Mouse (Mus musculus) hindbrain, embryonic 15.5 days (tissue): ENCODE data around the gene Tekt5. TPM values are rescaled to one million over a fixed set of nuclear protein-coding genes. Genes with fewer than 3 reads are reported as not detected.

ENCODE experiments used
- ATAC-seq: fragments of 200-750 bp; cut with Nextera tagmentation; 2 replicates; pipeline ENCODE4 v1.8.0; 2017; ENCODE audit warnings: low read depth, moderate number of reproducible peaks, moderate TSS enrichment; ENCODE audit not compliant: low FRiP score
- H3K27ac ChIP-seq: fragments of 300-500 bp; sonication (generic); replicated peaks from 2 replicates; pipeline ENCODE4 v1.5.1; 2015; ENCODE audit warnings: mild to moderate bottlenecking, inconsistent platforms
- H3K27me3 ChIP-seq: fragments of 300-500 bp; sonication (generic); 2 replicates; pipeline ENCODE4 v1.6.1; 2015; ENCODE audit warnings: control low read depth, inconsistent platforms
- H3K36me3 ChIP-seq: fragments of 300-500 bp; sonication (generic); 2 replicates; pipeline ENCODE4 v1.6.1; 2015; ENCODE audit warnings: control low read depth, inconsistent platforms
- H3K4me1 ChIP-seq: fragments of 300-500 bp; sonication (generic); replicated peaks from 2 replicates; pipeline ENCODE4 v1.6.1; 2015; ENCODE audit warnings: control low read depth, inconsistent platforms
- H3K4me2 ChIP-seq: fragments of 300-500 bp; sonication (generic); 2 replicates; pipeline ENCODE4 v1.6.1; 2015; ENCODE audit warnings: moderate library complexity, mild to moderate bottlenecking, inconsistent platforms
- H3K4me3 ChIP-seq: fragments of 300-500 bp; sonication (generic); 2 replicates; pipeline ENCODE4 v1.5.1; 2015; ENCODE audit warnings: mild to moderate bottlenecking, inconsistent platforms
- H3K9ac ChIP-seq: fragments of 300-500 bp; sonication (generic); 2 replicates; pipeline ENCODE4 v1.6.1; 2015; ENCODE audit warnings: inconsistent platforms
- H3K9me3 ChIP-seq: fragments of 300-500 bp; sonication (generic); 2 replicates; pipeline ENCODE4 v1.6.1; 2016; ENCODE audit warnings: control low read depth, inconsistent platforms
- WGBS: fragments of 180-500 bp; shearing (Covaris S2); methylation state at CpG from one replicate; pipeline ENCODE4 v1.1.7; 2015; 5-methylcytosine and 5-hydroxymethylcytosine counted together
- polyA plus RNA-seq: library from polyadenylated mRNA; unstranded; fragments of >200 nt; fragmentation: Nextera tagmentation; extraction: Ambion mirVana; gene quantifications from 2 replicates; pipeline ENCODE4 v1.2.1, GENCODE M21; 2015

Tekt5 gene
- polyA plus RNA-seq, 1 experiment from 2014 or later, result 18.2 TPM

DNA sequence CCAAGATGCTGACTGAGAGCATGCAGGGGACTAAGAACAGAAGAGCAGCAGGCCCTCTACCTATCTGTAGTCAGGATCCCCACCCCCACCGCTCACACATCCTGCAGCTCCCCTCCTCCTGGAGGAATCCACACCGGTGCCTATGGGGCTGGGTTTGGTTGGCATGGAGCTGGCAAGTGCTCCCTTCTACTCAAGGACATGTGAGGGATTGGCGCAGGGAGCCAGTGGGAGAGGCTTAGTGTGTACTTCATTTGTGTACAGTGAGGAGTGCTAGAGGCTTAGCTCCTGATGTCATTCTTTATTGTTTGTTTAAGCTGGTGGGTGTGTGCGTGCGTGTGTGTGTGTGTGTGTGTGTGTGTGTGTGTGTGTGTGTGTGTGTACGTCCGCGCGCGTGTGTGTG lies 45.4 kb downstream of the Tekt5 start:
- 83% methylated on average over 10 of the region's 10 CpGs for WGBS
- H3K4me2 ChIP-seq, result no peak overlapping the region
- no peaks in the 10 kb centered on the region for H3K9me3 ChIP-seq
- ATAC-seq, result no peak
- H3K36me3 ChIP-seq, result no peaks in the 10 kb centered on the region
- no peak overlapping the region for H3K9ac ChIP-seq
- no peak overlapping the region for H3K27ac ChIP-seq
- H3K4me1 ChIP-seq, result no peaks in the 10 kb centered on the region
- no peak overlapping the region for H3K4me3 ChIP-seq
- H3K27me3 ChIP-seq, result no peaks in the 10 kb centered on the region

DNA sequence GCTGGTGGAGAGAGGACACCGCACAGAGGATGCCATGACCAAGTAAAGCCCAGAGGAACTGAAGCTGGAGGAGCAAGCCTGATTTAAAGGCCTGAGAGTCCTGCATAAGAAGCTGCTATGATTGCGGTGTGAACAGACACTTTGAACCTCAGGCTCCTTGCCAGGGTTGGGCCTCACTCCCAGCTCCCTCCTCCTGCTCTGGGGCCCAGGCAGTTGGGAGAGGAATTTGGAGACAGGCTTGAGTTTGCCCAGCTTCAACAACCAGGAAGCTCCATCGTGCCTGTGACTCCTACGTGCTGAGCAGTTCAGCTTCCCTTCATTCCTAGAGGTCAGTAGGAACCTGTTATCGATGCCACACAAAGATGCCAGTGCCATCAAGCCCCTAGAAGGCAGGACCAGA lies 45.9 kb downstream of the Tekt5 start:
- Histone ChIP-seq H3K4me2 (no peak overlapping the region), H3K4me3 (no peak overlapping the region), H3K27me3 (no peaks in the 10 kb centered on the region), H3K9ac (no peak overlapping the region), H3K9me3 (no peaks in the 10 kb centered on the region), H3K4me1 (no peaks in the 10 kb centered on the region), H3K36me3 (no peaks in the 10 kb centered on the region), H3K27ac (no peak overlapping the region)
- ATAC-seq, result no peak
- WGBS, result 77% methylated on average over 5 of the region's 5 CpGs

DNA sequence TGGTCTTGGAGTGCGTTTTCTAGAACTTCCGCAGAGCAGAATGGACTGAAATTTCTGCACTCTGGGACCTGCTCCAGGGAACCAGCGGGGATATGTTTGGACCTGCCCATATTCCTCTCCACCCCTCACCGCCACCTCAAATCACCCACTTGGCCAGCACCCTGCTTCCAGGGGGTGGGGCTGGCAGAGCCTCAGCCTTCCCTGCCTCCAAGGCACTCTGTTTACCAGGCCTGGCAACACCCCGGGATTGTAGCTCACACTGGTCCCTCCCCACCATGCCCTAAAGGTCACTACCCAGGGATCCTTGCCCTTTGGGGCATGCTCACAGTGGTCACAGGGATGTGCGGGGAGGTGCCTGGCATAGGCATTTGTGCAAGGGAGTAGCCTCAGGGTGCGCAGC lies 47.7 kb downstream of the Tekt5 start:
- WGBS, result 79% methylated on average over 7 of the region's 7 CpGs
- Histone ChIP-seq H3K27me3 (no peaks in the 10 kb centered on the region), H3K27ac (no peak overlapping the region), H3K4me3 (no peak overlapping the region), H3K4me1 (no peaks in the 10 kb centered on the region), H3K4me2 (no peak overlapping the region), H3K9me3 (no peaks in the 10 kb centered on the region), H3K9ac (no peak overlapping the region), H3K36me3 (no peaks in the 10 kb centered on the region)
- no peak; the same call in 1 of the 2 replicates for ATAC-seq

DNA sequence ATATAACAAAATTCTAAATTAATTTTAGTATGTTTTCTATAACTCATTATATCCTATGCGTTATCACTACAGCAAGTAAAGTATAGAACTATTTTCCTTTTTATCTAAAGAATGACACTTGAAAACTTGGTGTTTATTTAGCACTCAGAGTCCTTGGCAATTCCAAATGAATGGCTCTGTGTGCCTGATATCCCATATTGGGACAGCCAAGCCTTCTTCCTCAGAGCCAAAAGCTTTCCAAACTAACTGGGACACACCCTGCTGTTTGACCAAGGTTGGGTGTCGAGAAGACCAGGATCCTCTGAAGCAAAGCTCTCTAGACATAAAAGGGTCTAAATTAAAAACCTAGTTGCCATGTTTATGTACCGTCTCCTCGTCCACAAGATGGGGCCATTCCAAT lies 54.2 kb downstream of the Tekt5 start:
- H3K36me3 ChIP-seq, result no peaks in the 10 kb centered on the region
- no peaks in the 10 kb centered on the region for H3K4me1 ChIP-seq
- WGBS, result 86% methylated on average over 4 of the region's 4 CpGs
- H3K9ac ChIP-seq, result no peak overlapping the region
- no peaks in the 10 kb centered on the region for H3K9me3 ChIP-seq
- no peak overlapping the region for H3K4me3 ChIP-seq
- no peak for ATAC-seq
- H3K4me2 ChIP-seq, result no peak overlapping the region
- no peaks in the 10 kb centered on the region for H3K27me3 ChIP-seq
- H3K27ac ChIP-seq, result no peak overlapping the region

DNA sequence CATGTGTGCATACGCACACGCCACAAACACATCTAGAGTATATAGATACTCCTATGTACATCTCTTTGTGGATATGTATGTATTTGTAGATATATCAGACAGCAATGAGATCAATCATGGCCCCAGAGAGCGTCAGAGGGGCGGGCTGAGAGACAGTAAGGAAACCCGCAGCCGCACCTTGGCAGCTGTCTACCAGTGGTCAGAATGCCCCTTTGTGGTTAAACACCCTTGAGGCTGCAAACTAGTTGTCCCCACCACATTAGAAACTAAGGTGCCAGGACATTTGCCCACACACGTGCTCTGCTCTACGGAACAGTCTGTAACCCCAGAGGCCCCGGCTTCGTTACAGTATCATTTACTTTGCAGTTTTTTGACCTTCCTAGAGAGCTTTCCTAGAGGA lies 55.4 kb downstream of the Tekt5 start:
- Histone ChIP-seq H3K9ac (no peak overlapping the region), H3K36me3 (no peaks in the 10 kb centered on the region), H3K9me3 (no peaks in the 10 kb centered on the region), H3K27me3 (no peaks in the 10 kb centered on the region), H3K27ac (no peak overlapping the region), H3K4me1 (no peaks in the 10 kb centered on the region), H3K4me2 (no peak overlapping the region), H3K4me3 (no peak overlapping the region)
- no peak for ATAC-seq
- 91% methylated on average over 10 of the region's 10 CpGs for WGBS

DNA sequence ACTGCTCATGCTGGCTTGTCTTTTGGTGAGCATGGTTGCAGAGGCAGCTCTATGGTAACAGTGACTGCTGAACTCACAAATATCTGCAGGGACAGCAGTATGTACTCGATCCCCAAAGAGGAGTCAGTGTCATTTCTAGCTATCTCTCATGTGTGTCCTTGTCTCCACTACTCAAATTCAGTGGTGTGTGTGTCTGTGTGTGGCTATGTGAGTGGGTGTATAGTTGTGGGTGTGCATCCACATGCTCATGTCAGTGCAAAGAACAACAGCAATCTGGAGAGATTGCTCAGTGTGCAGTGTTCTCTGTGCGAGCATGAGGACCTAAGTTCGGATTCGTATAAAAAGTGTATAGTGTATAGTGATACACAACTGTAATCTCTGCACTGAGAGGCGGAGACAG lies 56.7 kb downstream of the Tekt5 start:
- Histone ChIP-seq H3K9me3 (no peaks in the 10 kb centered on the region), H3K4me1 (no peaks in the 10 kb centered on the region), H3K27me3 (no peaks in the 10 kb centered on the region), H3K27ac (no peak overlapping the region), H3K4me2 (no peak overlapping the region), H3K9ac (no peak overlapping the region), H3K36me3 (no peaks in the 10 kb centered on the region), H3K4me3 (no peak overlapping the region)
- WGBS, result 92% methylated on average over 5 of the region's 5 CpGs
- no peak for ATAC-seq

DNA sequence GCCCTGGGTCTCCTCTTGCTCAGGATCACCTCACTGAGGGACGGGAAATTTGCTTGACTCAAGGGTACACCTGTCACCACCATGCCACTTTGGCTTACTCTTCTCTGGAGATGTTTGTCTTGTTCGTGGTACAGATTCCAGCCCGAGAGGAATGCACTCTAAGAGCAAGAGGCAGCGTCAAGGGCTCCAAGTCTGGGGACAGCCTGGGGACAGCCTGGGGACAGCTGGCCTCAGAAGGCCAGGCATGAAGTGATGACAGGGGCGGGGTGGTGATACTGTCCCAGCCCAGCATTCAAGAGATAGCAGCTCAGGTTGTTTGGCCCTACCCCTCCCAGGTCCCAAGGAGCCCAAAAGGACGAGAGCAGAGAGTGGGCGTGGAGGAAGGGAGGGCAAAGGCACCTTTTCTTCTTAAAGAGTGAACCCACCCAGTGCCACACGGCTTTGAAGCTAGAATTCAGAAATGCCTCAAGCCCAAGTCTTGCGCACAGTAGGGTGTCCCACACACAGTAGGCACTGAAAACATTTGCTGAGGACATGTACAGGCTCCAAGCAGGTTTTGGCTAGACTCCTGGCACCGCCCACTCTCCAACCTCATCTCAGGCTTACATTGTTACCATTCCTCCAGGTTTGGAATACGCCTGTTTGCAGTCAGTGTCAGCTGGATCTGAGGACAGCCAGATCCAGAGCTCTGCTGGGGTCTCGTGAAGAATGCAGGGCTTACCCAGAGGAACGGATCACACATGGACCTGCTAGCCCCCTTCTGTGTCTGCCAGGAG lies 57.7 kb downstream of the Tekt5 start:
- no peak overlapping the region for H3K9ac ChIP-seq
- no peak for ATAC-seq
- H3K9me3 ChIP-seq, result no peaks in the 10 kb centered on the region
- no peaks in the 10 kb centered on the region for H3K4me1 ChIP-seq
- no peaks in the 10 kb centered on the region for H3K36me3 ChIP-seq
- H3K27ac ChIP-seq, result no peak overlapping the region
- WGBS, result 88% methylated on average over 13 of the region's 13 CpGs
- H3K4me3 ChIP-seq, result no peak overlapping the region
- H3K4me2 ChIP-seq, result no peak overlapping the region
- H3K27me3 ChIP-seq, result no peaks in the 10 kb centered on the region

DNA sequence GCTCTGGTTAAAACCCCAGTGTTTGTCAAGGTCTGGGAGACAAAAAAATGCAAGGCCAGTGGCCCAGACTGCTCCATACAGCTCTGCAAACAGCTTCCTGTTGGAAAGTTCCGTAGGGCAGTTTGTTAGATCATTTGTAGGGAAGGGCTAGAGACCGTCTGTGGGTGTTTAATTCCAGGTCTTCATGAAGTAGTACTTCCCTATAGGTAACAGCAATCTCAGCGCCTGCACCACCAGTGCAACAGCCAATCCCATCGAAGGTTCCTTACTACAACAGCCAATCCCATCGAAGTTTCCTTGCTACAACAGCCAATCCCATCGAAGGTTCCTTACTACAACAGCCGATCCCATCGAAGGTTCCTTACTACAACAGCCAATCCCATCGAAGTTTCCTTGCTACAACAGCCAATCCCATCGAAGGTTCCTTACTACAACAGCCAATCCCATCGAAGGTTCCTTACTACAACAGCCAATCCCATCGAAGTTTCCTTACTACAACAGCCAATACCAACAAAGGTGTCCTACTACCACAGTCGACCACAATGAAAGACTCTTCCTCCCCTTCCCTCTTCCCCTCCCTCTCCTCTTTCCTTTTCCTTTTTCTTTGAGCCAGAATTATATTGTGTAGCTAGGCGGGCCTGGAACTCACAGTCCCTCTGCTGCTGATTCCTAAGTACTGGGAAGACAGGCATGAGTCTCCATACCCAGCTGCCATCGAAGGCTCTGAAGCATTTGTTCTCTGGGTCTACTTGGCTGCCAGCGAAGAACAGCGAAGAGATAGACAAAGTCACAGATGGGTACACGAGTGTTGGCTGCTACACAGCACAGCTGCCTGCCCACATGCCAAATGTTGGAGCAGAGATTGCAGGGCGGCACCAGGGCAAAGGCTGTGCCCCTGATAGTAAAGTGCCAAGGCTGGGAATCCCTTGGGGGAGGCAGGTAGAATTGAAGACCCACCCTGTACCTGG lies 58.6 kb downstream of the Tekt5 start:
- Histone ChIP-seq H3K27me3 (no peaks in the 10 kb centered on the region), H3K27ac (no peak overlapping the region), H3K4me1 (no peaks in the 10 kb centered on the region), H3K4me2 (no peak overlapping the region), H3K4me3 (no peak overlapping the region), H3K9ac (no peak overlapping the region), H3K9me3 (no peaks in the 10 kb centered on the region), H3K36me3 (no peaks in the 10 kb centered on the region)
- WGBS, result 94% methylated on average over 19 of the region's 19 CpGs
- ATAC-seq, result no peak

DNA sequence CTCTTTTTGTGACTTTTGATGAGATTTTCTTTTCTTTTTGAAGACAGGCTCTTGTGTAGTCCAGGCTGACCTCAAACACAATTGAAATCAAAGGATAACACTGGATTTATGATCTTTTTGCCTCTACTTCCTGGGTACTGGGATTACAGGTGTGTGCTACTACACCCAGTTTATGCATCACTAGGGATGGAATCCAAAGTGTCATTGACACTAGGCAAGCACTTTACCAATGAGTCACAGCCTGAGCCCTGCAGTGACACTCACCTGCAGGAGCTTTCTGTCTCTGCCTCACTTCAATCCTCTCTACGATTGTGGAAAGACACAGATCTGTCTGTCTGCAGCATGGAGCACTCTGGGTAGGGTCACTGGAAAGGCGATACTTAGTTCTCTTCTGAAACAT lies 59.3 kb downstream of the Tekt5 start:
- no peak for ATAC-seq

DNA sequence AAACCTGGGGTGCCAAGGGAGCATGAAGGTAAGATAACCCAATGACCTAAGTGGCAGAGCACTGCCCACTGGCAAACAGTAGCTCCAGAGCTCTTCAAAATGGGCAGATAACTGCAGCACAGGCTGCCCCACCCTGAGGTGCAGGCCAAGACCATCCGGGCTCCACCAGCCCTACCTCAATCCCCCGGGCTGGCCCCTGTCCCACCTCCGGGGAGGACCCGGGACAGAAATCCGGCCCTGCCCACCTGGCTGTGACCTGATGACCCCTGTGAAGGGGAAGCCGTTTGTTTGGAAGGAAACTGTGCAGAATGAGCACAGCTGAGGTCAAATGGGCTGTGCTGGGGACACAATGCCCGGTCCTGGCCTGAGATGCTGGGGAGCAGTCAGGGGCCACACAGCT lies 62.6 kb downstream of the Tekt5 start:
- Histone ChIP-seq H3K27ac (no peak overlapping the region), H3K4me3 (no peak overlapping the region), H3K27me3 (no peaks in the 10 kb centered on the region), H3K36me3 (no peaks in the 10 kb centered on the region), H3K4me1 (0 out of 2 replicates have a peak, but pooled peaks cover 3% of the 10 kb centered on the region), H3K9me3 (no peaks in the 10 kb centered on the region), H3K4me2 (no peak overlapping the region), H3K9ac (no peak overlapping the region)
- WGBS, result 59% methylated on average over 7 of the region's 7 CpGs
- no peak for ATAC-seq

More for the DNA sequence above, 59.3 kb downstream of the Tekt5 start:
- Histone ChIP-seq H3K4me1 (no peaks in the 10 kb centered on the region), H3K27ac (no peak overlapping the region), H3K9ac (no peak overlapping the region), H3K27me3 (no peaks in the 10 kb centered on the region), H3K4me3 (no peak overlapping the region), H3K4me2 (no peak overlapping the region), H3K36me3 (no peaks in the 10 kb centered on the region), H3K9me3 (no peaks in the 10 kb centered on the region)
- WGBS, result 93% methylated on average over 2 of the region's 2 CpGs

DNA sequence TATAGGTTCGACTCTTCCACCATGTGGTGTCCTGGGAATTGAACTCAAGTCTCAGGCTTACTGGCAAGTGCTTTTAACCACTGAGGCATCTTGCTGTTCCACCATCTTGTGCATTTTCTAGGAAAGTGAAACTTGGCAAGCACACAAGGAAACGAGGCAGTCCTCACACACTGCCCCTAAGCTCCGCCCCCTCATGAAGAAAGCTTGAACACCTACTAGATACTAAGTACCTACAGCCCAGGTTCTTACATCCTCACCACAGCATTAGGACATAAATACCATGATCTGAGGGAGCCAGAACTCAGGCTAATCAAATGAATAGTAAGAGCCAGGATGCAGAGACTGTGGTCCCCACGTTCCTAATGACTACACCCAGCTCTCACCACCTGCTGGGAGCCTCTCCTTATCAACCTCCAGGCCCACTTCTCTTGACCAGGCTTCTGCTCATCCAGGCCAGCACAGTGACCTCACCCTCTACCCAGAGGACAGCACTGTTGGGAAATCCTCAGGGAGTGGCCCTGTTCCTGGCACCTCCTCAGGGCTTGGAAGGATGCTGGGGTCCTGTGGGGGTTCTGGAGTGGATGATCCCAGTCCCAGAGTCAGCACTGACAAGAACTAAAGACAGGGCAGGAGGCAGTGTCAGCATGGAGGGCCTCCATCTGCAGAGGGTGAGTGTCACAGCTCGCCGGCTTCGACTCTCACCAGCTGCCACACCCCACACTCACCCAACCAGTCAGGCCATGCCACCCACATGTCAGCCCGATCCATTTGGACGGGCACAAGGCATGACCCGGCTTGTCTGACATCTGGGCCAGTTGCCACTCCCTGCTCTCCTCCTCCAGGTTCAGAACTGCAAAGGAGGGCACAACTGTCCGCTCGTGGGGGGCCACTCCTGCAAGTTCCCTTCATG lies 64.4 kb downstream of the Tekt5 start:
- 82% methylated on average over 12 of the region's 12 CpGs for WGBS

More for the DNA sequence above, 64.4 kb downstream of the Tekt5 start:
- Histone ChIP-seq H3K4me3 (no peak overlapping the region), H3K9ac (no peak overlapping the region), H3K9me3 (no peaks in the 10 kb centered on the region), H3K4me2 (no peak overlapping the region), H3K27me3 (no peaks in the 10 kb centered on the region), H3K4me1 (0 out of 2 replicates have a peak, but pooled peaks cover 3% of the 10 kb centered on the region), H3K27ac (no peak overlapping the region), H3K36me3 (no peaks in the 10 kb centered on the region)
- ATAC-seq, result no peak
